Mouse (Mus musculus) layer of hippocampus, adult 9-10 months (tissue): Measurements from ENCODE around the gene Gm49721.
A peak's percentile ranks its signal among the peaks of the same experiment; 100 is the strongest.
"Not testable (repeated sequence)": the region's sequence is repeated elsewhere in the genome, so short reads cannot be mapped to it uniquely, and the experiment has no call there.

Source experiments
- DNase-seq: peaks from one replicate; pipeline ENCODE4 v3.0.0; 2022; ENCODE audit warnings: low spot score

Gene Gm49721

GRCm38 (mm10) chr17:7075519-7075918 lies 96.8 kb downstream of the Gm49721 start:
- DNase-seq: not testable (repeated sequence)

- peak; percentile 80 for DNase-seq
Measured at GRCm38 (mm10) chr17:7079558-7079957, 100.9 kb downstream of the Gm49721 start.

- not testable (repeated sequence) for DNase-seq
Measured at GRCm38 (mm10) chr17:7084523-7084922, 105.8 kb downstream of the Gm49721 start.

GRCm38 (mm10) chr17:7085469-7086168 lies 106.9 kb downstream of the Gm49721 start:
- DNase-seq: not testable (repeated sequence)

GRCm38 (mm10) chr17:7086836-7087235 lies 108.1 kb downstream of the Gm49721 start:
- DNase-seq: not testable (repeated sequence)
